Mouse (Mus musculus) CH12.LX (cell line): ENCODE measurements around the gene Dnajc28. TPM values are rescaled to one million over a fixed set of nuclear protein-coding genes. Genes with fewer than 3 reads are reported as not detected.

ENCODE experiments used
- DNase-seq: peaks from one replicate; pipeline ENCODE4 v3.0.0-alpha.2; 2013; ENCODE audit errors: extremely low read depth
- H3K27ac ChIP-seq: 2 replicates; pipeline ENCODE4 v1.5.1; 2012; ENCODE audit warnings: low read depth, mild to moderate bottlenecking, control low read depth, moderate library complexity; ENCODE audit not compliant: insufficient read depth
- H3K27me3 ChIP-seq: replicated peaks from 2 replicates; pipeline ENCODE3; 2012; ENCODE audit warnings: inconsistent platforms
- H3K36me3 ChIP-seq, 2 experiments: replicated peaks in 1 of 2; 2 replicates each; pipeline versions ENCODE3 to v1.6.1; 2012; ENCODE audit warnings: inconsistent platforms in 1 of 2, low read length in 1 of 2, mild to moderate bottlenecking in 1 of 2, mixed read lengths in 1 of 2, moderate library complexity in 1 of 2; ENCODE audit not compliant: control insufficient read depth in 1 of 2, insufficient read depth in 1 of 2
- H3K4me1 ChIP-seq, 2 experiments: 2 replicates each; pipeline ENCODE4 v1.6.1; 2012; ENCODE audit warnings: inconsistent platforms in 1 of 2, moderate library complexity in 1 of 2; ENCODE audit not compliant: insufficient read depth in 2 of 2, control insufficient read depth in 1 of 2
- H3K4me2 ChIP-seq: 2 replicates; pipeline ENCODE4 v1.6.1; 2012; ENCODE audit warnings: low read depth, mild to moderate bottlenecking, control low read depth; ENCODE audit not compliant: poor library complexity, insufficient read depth, severe bottlenecking
- H3K4me3 ChIP-seq, 3 experiments: fragments of 150-350 bp in 1 of 3; sonication (generic) in 1 of 3; replicated peaks in 1 of 3; 2 replicates each; pipeline versions ENCODE3 to v1.5.1; 2011 to 2012; ENCODE audit warnings: low read depth in 2 of 3, low read length in 2 of 3, mild to moderate bottlenecking in 2 of 3, moderate library complexity in 2 of 3, control low read depth in 1 of 3, improper control_type of control experiment in 1 of 3, inconsistent platforms in 1 of 3, mixed read lengths in 1 of 3; ENCODE audit not compliant: poor library complexity in 1 of 3
- H3K79me2 ChIP-seq: replicated peaks from 2 replicates; pipeline ENCODE4 v1.6.1; 2012; ENCODE audit warnings: mild to moderate bottlenecking, moderate library complexity; ENCODE audit not compliant: control insufficient read depth, poor library complexity, insufficient read depth, severe bottlenecking; ENCODE audit errors: extremely low read depth
- H3K9ac ChIP-seq: 2 replicates; pipeline ENCODE4 v1.6.1; 2012; ENCODE audit warnings: low read depth, mild to moderate bottlenecking, control low read depth, moderate library complexity; ENCODE audit not compliant: insufficient read depth
- H3K9me3 ChIP-seq: replicated peaks from 2 replicates; pipeline ENCODE3; 2012; ENCODE audit warnings: low read length, inconsistent platforms, mixed read lengths
- BHLHE40 ChIP-seq: IDR thresholded peaks from 2 replicates; pipeline ENCODE4 v1.6.1; 2011; ENCODE audit warnings: mild to moderate bottlenecking, low read depth, low read length, improper control_type of control experiment
- CHD1 ChIP-seq: IDR thresholded peaks from 2 replicates; pipeline ENCODE4 v1.6.1; 2012; ENCODE audit warnings: low read depth, low read length, improper control_type of control experiment, inconsistent platforms
- CHD2 ChIP-seq: IDR thresholded peaks from 2 replicates; pipeline ENCODE4 v1.6.1; 2011; ENCODE audit warnings: low read length, improper control_type of control experiment
- CTCF ChIP-seq, 2 experiments: IDR thresholded peaks in 1 of 2; conservative IDR thresholded peaks in 1 of 2; 2 replicates each; pipeline ENCODE4 v1.5.1; 2011 to 2012; ENCODE audit warnings: low read depth in 2 of 2, low read length in 2 of 2, improper control_type of control experiment in 1 of 2, inconsistent platforms in 1 of 2, mild to moderate bottlenecking in 1 of 2, moderate library complexity in 1 of 2
- E2F4 ChIP-seq: IDR thresholded peaks from 2 replicates; pipeline ENCODE4 v1.6.1; 2011; ENCODE audit warnings: low read depth, low read length, improper control_type of control experiment; ENCODE audit not compliant: insufficient replicate concordance
- IRF4 ChIP-seq: IDR thresholded peaks from 2 replicates; pipeline ENCODE4 v1.6.1; 2014; ENCODE audit warnings: low read depth, mild to moderate bottlenecking, inconsistent platforms, low read length, improper control_type of control experiment
- JUN ChIP-seq: IDR thresholded peaks from 2 replicates; pipeline ENCODE4 v1.6.1; 2011; ENCODE audit warnings: low read depth, mild to moderate bottlenecking, low read length, improper control_type of control experiment, moderate library complexity; ENCODE audit not compliant: insufficient read depth
- JUND ChIP-seq: conservative IDR thresholded peaks from 2 replicates; pipeline ENCODE4 v1.6.1; 2011; ENCODE audit warnings: low read depth, low read length, improper control_type of control experiment
- KAT2A ChIP-seq: IDR thresholded peaks from 2 replicates; pipeline ENCODE4 v1.6.1; 2012; ENCODE audit warnings: low read length, improper control_type of control experiment, inconsistent platforms; ENCODE audit not compliant: insufficient replicate concordance
- MAZ ChIP-seq: IDR thresholded peaks from 2 replicates; pipeline ENCODE4 v1.6.1; 2012; ENCODE audit warnings: low read depth, mild to moderate bottlenecking, inconsistent platforms, low read length, improper control_type of control experiment, moderate library complexity
- MXI1 ChIP-seq: IDR thresholded peaks from 2 replicates; pipeline ENCODE4 v1.6.1; 2011; ENCODE audit warnings: mild to moderate bottlenecking, low read depth, low read length, improper control_type of control experiment
- MYC ChIP-seq: IDR thresholded peaks from 2 replicates; pipeline ENCODE4 v1.6.1; 2011; ENCODE audit warnings: low read depth, mild to moderate bottlenecking, improper control_type of control experiment, low read length
- NRF1 ChIP-seq: IDR thresholded peaks from 2 replicates; pipeline ENCODE4 v1.6.1; 2014; ENCODE audit warnings: low read depth, mild to moderate bottlenecking, inconsistent platforms, low read length, improper control_type of control experiment, moderate library complexity
- PAX5 ChIP-seq: IDR thresholded peaks from 2 replicates; pipeline ENCODE4 v1.6.1; 2012; ENCODE audit warnings: low read length, inconsistent platforms, mixed read lengths
- POLR2A ChIP-seq: IDR thresholded peaks from 2 replicates; pipeline ENCODE4 v1.6.1; 2011; ENCODE audit warnings: low read depth, mild to moderate bottlenecking, improper control_type of control experiment, low read length
- POLR2AphosphoS2 ChIP-seq: IDR thresholded peaks from 2 replicates; pipeline ENCODE4 v1.6.1; 2011; ENCODE audit warnings: low read depth, low read length, improper control_type of control experiment
- RAD21 ChIP-seq: IDR thresholded peaks from 2 replicates; pipeline ENCODE4 v1.6.1; 2011; ENCODE audit warnings: low read depth, mild to moderate bottlenecking, low read length, improper control_type of control experiment, moderate library complexity
- RCOR1 ChIP-seq: conservative IDR thresholded peaks from 2 replicates; pipeline ENCODE4 v1.6.1; 2012; ENCODE audit warnings: low read depth, mild to moderate bottlenecking, inconsistent platforms, low read length, improper control_type of control experiment
- SMC3 ChIP-seq: IDR thresholded peaks from 2 replicates; pipeline ENCODE4 v1.6.1; 2011; ENCODE audit warnings: low read depth, low read length, improper control_type of control experiment
- UBTF ChIP-seq: IDR thresholded peaks from 2 replicates; pipeline ENCODE4 v1.6.1; 2012; ENCODE audit warnings: low read depth, mild to moderate bottlenecking, inconsistent platforms, low read length, improper control_type of control experiment, moderate library complexity
- USF1 ChIP-seq: IDR thresholded peaks from 2 replicates; pipeline ENCODE4 v1.6.1; 2014; ENCODE audit warnings: low read depth, mild to moderate bottlenecking, inconsistent platforms, low read length, improper control_type of control experiment
- ZMIZ1 ChIP-seq: IDR thresholded peaks from 2 replicates; pipeline ENCODE4 v1.6.1; 2012; ENCODE audit warnings: low read depth, mild to moderate bottlenecking, inconsistent platforms, low read length, improper control_type of control experiment
- dilution Hi-C: fragments of 300-500 bp; cut with MboI; formaldehyde crosslinking; loops from 2 replicates; pipeline ENCODE4 v1.14.3; 2020; ENCODE audit warnings: low sequenced_read_pairs; ENCODE audit not compliant: extremely low pct_unique_long_range_greater_than_20kb, extremely low pct_ligation_motif_present
- in situ Hi-C: fragments of 300-500 bp; cut with MboI; formaldehyde crosslinking; loops from 3 replicates; pipeline ENCODE4 v1.14.3; 2019; ENCODE audit warnings: low sequenced_read_pairs, low pct_ligation_motif_present, low pct_unique_long_range_greater_than_20kb, mixed read lengths
- polyA plus RNA-seq: library from polyadenylated mRNA; unstranded; fragments of >175 nt; gene quantifications from 2 replicates; pipeline ENCODE4 v1.2.1, GENCODE M21; 2012; ENCODE audit warnings: low read depth; ENCODE audit not compliant: insufficient read length
- total RNA-seq, 2 experiments: library from RNA; depleted of rRNA; stranded (reverse); fragments of 300-350 nt in 1 of 2; fragments of >200 nt in 1 of 2; gene quantifications; 2 replicates each; pipeline ENCODE4 v1.2.3; 2012 to 2014

Gene Dnajc28
- total and polyA plus RNA-seq, 3 experiments = 0.47 to 1.8 (median 0.97) TPM

DNA sequence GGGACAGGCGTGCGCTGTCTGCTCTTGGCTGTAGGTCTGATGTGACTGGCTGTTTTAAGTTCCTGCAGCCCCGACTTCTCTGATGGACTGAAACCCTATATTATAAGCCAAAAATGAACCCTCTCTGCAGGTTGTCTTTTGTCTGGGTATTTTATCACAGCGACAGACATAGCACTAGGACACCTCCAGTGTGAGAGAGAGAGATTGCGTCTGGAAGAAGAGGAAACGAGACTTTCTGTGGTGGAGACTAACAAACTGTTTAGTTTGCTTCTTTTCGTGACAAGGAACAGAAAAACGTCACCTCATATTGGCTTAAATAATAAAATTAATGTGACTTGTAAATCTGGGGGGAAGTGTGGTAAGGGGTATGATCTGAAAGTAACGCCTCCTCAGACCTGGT lies 17.1 kb downstream of the Dnajc28 start (continued):
- TF ChIP-seq UBTF = no peak

- no peaks in the 10 kb centered on the region for H3K36me3 ChIP-seq
- H3K79me2 ChIP-seq = no peaks in the 10 kb centered on the region
- H3K4me1 ChIP-seq = peaks cover 6 to 21% of the 10 kb centered on the region in 2 experiments
- in situ Hi-C loops = no loop called here
- H3K9me3 ChIP-seq = no peaks in the 10 kb centered on the region
- H3K27ac ChIP-seq = no peak overlapping the region
- no peak overlapping the region for H3K4me3 ChIP-seq
- TF ChIP-seq RCOR1 (no peak), ZMIZ1 (no peak), MAZ (no peak), IRF4 (no peak), MYC (no peak), BHLHE40 (no peak), JUND (no peak), POLR2A (no peak), CHD1 (no peak), JUN (no peak), CHD2 (no peak), PAX5 (no peak), KAT2A (no peak), RAD21 (no peak), MXI1 (no peak), E2F4 (no peak), SMC3 (no peak), UBTF (no peak)
- TF ChIP-seq, all 38 proteins: peak for 0
- H3K27me3 ChIP-seq = peaks cover 14% of the 10 kb centered on the region
- dilution Hi-C loops = no loop called here
- DNase-seq = no peak
- no peak overlapping the region for H3K9ac ChIP-seq
- H3K4me2 ChIP-seq = no peak overlapping the region
Measured at GRCm38 (mm10) chr16:91601081-91601480, 17.7 kb downstream of the Dnajc28 start.

DNA sequence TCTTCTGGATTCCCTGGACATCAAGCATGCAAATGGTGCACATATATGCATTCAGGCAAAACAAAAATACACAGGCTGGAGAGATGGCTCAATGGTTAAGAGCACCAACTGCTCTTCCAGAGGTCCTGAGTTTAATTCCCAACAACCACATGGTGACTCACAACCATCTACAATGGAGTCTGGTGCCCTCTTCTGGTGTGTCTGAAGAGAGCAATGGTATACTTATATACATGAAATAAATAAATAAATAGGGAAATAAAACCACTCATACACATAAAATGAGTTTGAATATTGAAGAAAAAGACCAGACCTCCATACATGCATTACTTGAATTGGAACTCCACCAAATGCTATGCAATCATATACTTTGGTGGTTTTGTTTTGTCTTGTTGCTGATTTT lies 19.6 kb downstream of the Dnajc28 start:
- no peaks in the 10 kb centered on the region for H3K79me2 ChIP-seq
- no peak for DNase-seq
- H3K4me3 ChIP-seq = no peak overlapping the region
- no peak overlapping the region; the same call in 1 of the 2 replicates for H3K4me2 ChIP-seq
- no peaks in the 10 kb centered on the region for H3K9me3 ChIP-seq
- peaks cover 14% of the 10 kb centered on the region for H3K27me3 ChIP-seq
- peaks cover 0 to 4% of the 10 kb centered on the region in 2 experiments for H3K36me3 ChIP-seq
- TF ChIP-seq CTCF (conservative IDR thresholded peaks at IDR 0.05 in 1 of 2, IDR thresholded peaks at IDR 0.05 in 1 of 2; ENCODE audit: low read depth in 2 of 2, low read length in 2 of 2) (peak in 1 of 2 experiments; percentile 52; a peak in 2 of 4 replicates), SMC3 (no peak), NRF1 (no peak), MXI1 (no peak), USF1 (no peak), IRF4 (no peak), POLR2AphosphoS2 (no peak), RAD21 (peak; percentile 38)
- in situ Hi-C loops (loop anchor here (5.0 to 10.0 kb wide), 2 partner anchors 87 to 234 kb away; no protein-coding TSS in a partner anchor), dilution Hi-C loops (no loop called here)
- no peak overlapping the region for H3K27ac ChIP-seq
- no peak overlapping the region for H3K9ac ChIP-seq
- peaks cover 9 to 28% of the 10 kb centered on the region in 2 experiments for H3K4me1 ChIP-seq
